Mouse (Mus musculus): Measurements from ENCODE around the gene Prpf4b.
"Not testable (repeated sequence)": the region's sequence is repeated elsewhere in the genome, so short reads cannot be mapped to it uniquely, and the experiment has no call there.

Prpf4b gene

GRCm38 (mm10) chr13:34875166-34875710 lies at the start of gene Prpf4b:
Gene Prpf4b (plus strand): TSS chr13:34875302.
- peak; percentile 96 for DNase-seq

GRCm38 (mm10) chr13:34826760-34827690 lies 48.1 kb upstream of the Prpf4b start:
- no peak for DNase-seq

DNA sequence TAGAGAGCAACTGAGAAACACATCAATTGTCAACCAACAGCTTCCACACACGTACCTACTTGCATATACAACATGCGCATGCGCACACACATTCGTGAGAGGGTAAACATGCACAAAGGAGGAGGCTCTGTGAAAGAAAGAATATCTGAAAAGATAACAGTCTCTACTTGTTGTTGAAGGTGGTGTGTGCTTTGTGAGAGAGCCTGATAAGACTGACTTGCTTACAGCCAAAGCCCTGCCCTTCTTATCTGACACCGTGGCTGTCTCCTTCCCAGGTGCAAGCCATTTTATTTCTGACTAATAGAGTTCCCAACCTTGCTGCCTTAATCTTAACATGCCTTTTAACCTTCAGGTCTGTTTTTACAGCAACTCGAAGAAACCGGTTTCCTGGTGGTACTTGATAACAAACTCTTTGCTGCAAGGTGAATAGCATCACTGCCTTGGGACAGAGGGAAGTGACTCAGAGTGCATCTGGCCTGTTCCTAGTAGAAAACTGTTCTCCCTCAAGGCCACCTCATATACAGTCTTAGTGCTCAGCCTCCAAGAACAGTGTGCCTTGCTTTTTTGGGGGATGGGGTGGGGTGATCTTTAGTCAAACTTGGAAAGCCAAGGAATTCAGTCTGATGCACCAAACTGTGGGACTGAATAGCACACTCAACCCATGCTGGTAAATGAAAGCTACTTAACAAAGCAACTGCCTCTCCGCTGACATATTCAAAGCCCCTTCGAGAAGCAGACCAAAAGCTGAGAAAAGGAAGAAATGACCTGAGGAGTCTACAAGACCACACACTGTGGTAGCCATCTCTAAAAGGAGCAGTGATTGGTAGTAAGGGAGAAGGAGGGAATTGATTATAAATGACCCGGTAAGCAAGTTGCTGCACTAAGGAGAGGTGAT lies 46.9 kb upstream of the Prpf4b start:
- DNase-seq = no peak

DNA sequence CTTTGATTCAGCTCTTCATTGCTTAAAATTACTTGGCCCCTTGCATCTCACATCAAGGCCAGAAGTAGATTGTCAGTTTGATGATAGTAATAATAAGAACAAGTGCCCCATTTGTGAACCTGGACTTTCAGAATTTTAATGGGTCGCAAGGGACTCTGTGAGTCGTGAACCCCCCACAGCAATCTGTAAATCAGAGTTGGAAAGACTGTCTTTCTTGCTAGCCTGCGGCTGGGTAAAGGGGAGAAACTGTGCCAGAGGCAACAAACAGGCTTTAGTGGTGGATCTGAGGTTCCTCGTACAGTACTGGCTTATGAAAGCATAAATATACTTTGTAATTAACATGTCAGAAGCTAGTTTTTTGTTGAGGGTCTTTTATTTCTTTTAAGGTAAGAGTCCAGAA lies 32.3 kb upstream of the Prpf4b start:
- no peak for DNase-seq

DNA sequence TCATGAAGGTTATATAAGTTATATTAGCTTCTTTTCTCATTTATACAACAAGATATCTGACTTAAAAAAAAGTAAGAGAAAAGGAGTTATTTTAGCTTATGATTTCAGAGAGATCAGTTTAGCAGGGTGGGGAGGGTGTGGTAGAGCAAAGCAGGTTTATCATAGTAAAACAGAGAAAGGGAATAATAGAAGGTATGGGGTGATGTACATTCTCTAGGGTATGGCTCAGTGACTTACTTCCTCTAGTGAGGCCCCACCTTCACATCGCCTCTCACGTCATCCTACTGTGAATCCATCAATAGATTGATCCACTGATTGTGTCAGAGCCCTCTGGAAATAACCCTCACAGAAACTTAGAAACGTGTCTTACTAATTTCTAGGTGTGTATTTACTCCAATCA lies 24.3 kb upstream of the Prpf4b start:
- no peak for DNase-seq

- no peak for DNase-seq
These were observed 23.8 kb upstream of the Prpf4b start for GRCm38 (mm10) chr13:34851191-34851784.

DNA sequence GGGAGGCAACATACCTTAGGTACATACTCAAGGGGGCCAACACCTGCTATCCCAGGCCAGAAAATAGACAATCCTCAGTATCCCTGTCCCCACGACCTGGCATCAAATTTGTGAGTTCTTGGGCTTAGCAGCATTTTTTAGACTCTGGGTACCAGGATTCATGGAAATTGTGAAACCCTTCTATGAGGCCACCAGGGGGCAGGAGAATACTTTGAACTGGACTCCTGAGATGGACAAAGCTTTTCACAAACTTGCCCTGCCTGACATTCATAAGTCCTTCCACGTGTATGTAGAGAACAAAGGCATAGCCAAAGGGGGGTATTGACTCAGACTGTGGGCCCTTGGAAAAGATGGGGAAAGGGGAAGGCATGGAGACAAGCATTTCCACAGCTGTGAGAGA lies 17.6 kb upstream of the Prpf4b start:
- peak in 1 of 2 experiments; percentile 17 for DNase-seq

DNA sequence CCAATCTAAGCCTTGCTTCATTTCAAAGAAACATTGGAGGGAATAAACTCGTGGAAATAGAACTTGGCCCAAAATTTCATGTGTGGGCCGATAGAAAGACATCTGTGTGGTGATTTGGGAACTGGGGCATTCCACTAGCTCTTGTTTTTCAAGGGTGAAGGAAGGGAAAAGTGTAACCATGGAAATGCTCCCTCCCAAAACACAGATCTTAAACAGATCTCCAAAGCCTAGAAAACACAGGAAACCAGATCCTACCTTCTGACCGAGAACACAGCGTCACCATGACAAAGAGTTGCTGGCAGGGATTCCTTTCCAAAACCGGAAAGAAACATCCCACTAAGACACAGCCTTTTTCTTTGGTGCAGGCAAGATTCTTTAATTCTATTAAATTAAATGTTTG lies 15.7 kb upstream of the Prpf4b start:
- DNase-seq = no peak

- DNase-seq = not testable (repeated sequence)
These were observed 13.9 kb upstream of the Prpf4b start for GRCm38 (mm10) chr13:34861166-34861565.

- peak; percentile 62 to 75 for DNase-seq
These were observed 10.5 kb upstream of the Prpf4b start for GRCm38 (mm10) chr13:34864420-34865169.

DNA sequence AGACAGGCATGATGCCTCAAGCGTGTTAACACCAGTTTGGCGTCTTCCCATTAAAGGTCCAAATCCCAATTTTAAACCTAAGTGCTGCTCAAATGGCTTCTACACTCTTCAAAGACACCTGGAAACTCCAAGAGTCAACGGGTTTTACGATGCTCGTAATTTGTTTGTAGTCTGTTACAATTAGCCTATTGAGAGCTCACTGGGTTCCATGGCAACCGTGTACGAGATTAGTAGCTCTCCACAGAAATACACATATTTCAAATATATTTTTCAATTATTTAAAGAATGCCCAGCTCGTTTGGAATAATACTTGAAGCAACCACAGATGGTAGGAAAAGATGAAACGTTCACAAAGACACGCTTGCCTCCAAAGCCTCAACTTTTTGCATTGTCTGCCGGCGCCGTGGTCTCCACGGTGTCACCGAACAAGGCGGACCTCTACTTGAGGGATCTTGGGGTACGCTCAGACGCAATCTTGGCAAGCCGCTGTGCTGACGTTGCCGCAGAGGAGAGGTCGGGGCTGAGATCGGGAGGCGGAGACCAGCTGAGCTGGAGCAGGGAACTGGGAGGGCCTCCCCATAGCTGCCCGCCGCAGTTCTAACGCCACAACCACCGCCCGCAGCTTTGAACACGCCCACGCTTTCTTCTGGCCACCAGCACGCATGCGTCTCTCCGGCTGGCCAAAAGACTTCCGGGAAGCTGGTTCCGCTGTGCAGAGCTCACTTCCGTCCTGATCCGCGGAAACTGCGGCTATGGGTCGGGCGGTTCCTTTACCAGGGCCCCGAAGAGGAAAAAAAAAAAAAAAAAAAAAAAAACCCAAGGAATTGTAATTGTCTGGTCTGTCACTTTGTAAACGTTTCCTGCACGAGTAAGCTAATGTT lies 1.1 kb upstream of the Prpf4b start:
- peak; percentile 93 to 95 for DNase-seq

DNA sequence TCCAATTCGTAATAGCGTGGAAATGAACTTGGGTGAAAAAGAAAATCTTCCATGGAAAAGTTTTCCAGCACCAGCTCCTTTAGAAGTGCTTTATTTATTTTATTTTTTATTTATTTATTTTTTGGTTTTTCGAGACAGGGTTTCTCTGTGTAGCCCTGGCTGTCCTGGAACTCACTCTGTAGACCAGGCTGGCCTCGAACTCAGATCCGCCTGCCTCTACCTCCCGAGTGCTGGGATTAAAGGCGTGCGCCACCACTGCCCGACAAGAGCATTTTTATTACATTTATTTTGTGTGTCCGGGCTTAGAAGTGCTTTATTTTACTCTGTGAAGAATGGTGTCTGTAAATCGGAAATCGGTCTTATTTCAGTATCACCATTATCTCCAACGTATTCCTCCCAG lies 366 bp upstream of the Prpf4b start:
- DNase-seq = peak; percentile 43 to 44

DNA sequence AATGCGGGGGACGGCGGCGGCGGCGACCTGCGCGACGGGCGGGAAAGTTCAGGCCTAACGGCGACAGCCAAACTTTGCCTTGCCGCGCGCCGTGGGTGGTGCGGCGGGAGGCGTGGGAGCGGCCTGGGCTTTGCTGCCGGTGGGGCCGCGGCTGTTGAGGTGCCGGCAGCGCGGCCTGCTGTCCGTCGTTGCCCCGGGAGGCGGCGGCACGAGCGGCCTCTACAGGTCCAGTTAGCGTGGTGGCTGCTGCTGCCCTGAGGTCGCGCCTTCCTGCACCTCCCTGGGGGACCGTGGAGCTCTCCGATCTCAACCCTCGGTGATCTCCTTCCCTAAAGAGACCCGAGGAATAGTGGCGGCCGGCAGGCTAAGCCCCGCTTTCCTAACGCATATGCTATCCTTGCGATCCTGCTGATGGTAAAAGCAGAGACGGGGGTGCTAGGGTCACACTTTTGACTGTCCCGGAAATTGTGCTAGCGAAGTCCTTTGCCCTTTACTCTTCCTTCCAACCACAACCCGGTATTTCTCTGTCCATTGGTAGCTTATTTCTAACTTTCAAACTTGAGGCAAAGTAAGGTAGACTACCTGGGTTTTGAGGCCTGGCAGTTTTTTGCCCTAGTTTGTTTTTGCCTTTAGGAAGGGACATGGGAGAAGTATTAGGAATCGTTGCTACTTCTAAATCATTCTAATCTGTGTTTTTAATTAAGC lies 791 bp downstream of the Prpf4b start:
- DNase-seq = no peak

- no peak for DNase-seq
These were observed 1.4 kb downstream of the Prpf4b start for GRCm38 (mm10) chr13:34876481-34876880.

GRCm38 (mm10) chr13:34892871-34893270 lies 17.8 kb downstream of the Prpf4b start:
- no peak for DNase-seq

DNA sequence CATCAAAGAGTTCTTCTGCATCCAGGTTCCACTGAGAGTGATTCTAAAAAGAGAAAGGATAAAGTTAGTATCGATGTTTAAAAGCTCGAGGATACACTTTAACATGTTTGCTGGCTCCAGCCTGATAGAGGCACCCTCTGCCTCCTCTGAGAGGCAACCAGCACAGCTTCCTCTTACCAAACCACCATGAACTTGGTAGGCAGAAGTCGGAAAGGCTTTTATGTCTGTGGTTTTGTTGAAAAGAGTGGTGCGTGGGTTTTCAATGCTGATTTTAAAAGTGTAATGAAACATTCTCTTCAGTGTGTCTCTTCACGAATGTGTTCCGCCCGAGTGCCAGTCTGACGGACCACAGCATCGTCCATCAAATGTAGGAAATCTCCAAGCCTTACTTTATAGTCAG lies 39.5 kb downstream of the Prpf4b start:
- no peak for DNase-seq

- DNase-seq = peak; percentile 7 to 25
These were observed 41.5 kb downstream of the Prpf4b start for GRCm38 (mm10) chr13:34916520-34917167.

- DNase-seq = no peak
These were observed 49.1 kb downstream of the Prpf4b start, which contains the start of the genes Fam217a and 4933417A18Rik for GRCm38 (mm10) chr13:34924210-34924609. Gene Fam217a (minus strand): TSS chr13:34924310. Gene 4933417A18Rik (plus strand): TSS chr13:34924409.

- peak in 1 of 2 experiments; percentile 4 for DNase-seq
These were observed 60.0 kb downstream of the Prpf4b start for GRCm38 (mm10) chr13:34934931-34935644.

Data from cerebellum, postnatal 14 days (tissue).